Mouse (Mus musculus) MEL (cell line): ENCODE measurements at regions not wholly inside any gene's neighbourhood (a gene's known extent, or its start where the extent isn't known, plus 50 kb on each side); places are given as distances from the start of the nearest gene placed in this dataset.

Source experiments
- DNase-seq: peaks from one replicate; pipeline ENCODE4 v3.0.0; 2011; ENCODE audit warnings: low read depth, low spot score
- H3K27ac ChIP-seq: 2 replicates; pipeline ENCODE4 v1.5.1; 2012; ENCODE audit warnings: low read depth, mild to moderate bottlenecking, control low read depth, low read length, moderate library complexity; ENCODE audit not compliant: control insufficient read depth
- H3K27me3 ChIP-seq, 2 experiments: fragments of 150-350 bp in 1 of 2; sonication (generic) in 1 of 2; 2 replicates each; pipeline ENCODE4 v1.6.1; 2012; ENCODE audit warnings: low read length in 2 of 2, mild to moderate bottlenecking in 2 of 2, improper control_type of control experiment in 1 of 2, moderate library complexity in 1 of 2; ENCODE audit not compliant: insufficient read depth in 2 of 2, control insufficient read depth in 1 of 2
- H3K36me3 ChIP-seq, 2 experiments: 2 replicates each; pipeline ENCODE4 v1.6.1; 2012 to 2014; ENCODE audit warnings: low read length in 2 of 2, improper control_type of control experiment in 1 of 2, inconsistent platforms in 1 of 2, mild to moderate bottlenecking in 1 of 2; ENCODE audit not compliant: insufficient read depth in 2 of 2, control insufficient read depth in 1 of 2
- H3K4me1 ChIP-seq, 2 experiments: fragments of 150-350 bp in 1 of 2; sonication (generic) in 1 of 2; 2 replicates each; pipeline ENCODE4 v1.6.1; 2012; ENCODE audit warnings: low read length in 2 of 2, improper control_type of control experiment in 1 of 2, mild to moderate bottlenecking in 1 of 2; ENCODE audit not compliant: insufficient read depth in 2 of 2, control insufficient read depth in 1 of 2
- H3K4me3 ChIP-seq, 2 experiments: fragments of 150-350 bp in 1 of 2; sonication (generic) in 1 of 2; 2 replicates each; pipeline ENCODE4 v1.5.1; 2012; ENCODE audit warnings: low read depth in 2 of 2, low read length in 2 of 2, mild to moderate bottlenecking in 2 of 2, moderate library complexity in 2 of 2, control low read depth in 1 of 2, improper control_type of control experiment in 1 of 2; ENCODE audit not compliant: control insufficient read depth in 1 of 2, insufficient read depth in 1 of 2
- H3K79me2 ChIP-seq: 2 replicates; pipeline ENCODE4 v1.6.1; 2012; ENCODE audit warnings: mild to moderate bottlenecking, low read length, moderate library complexity; ENCODE audit not compliant: control insufficient read depth, poor library complexity, insufficient read depth
- H3K9ac ChIP-seq: 2 replicates; pipeline ENCODE4 v1.6.1; 2012; ENCODE audit warnings: low read depth, mild to moderate bottlenecking, control low read depth, low read length, moderate library complexity; ENCODE audit not compliant: control insufficient read depth, poor library complexity, severe bottlenecking
- H3K9me3 ChIP-seq: fragments of 150-350 bp; sonication (generic); replicated peaks from 2 replicates; pipeline ENCODE4 v1.6.1; 2012; ENCODE audit warnings: mild to moderate bottlenecking, low read length, improper control_type of control experiment, moderate library complexity; ENCODE audit not compliant: insufficient read depth
- BHLHE40 ChIP-seq: IDR thresholded peaks from 2 replicates; pipeline ENCODE4 v1.6.1; 2012; ENCODE audit warnings: low read depth, mild to moderate bottlenecking, inconsistent platforms, low read length, improper control_type of control experiment, borderline replicate concordance
- CHD1 ChIP-seq: IDR thresholded peaks from 2 replicates; pipeline ENCODE4 v1.6.1; 2012; ENCODE audit warnings: low read depth, mild to moderate bottlenecking, inconsistent platforms, low read length, improper control_type of control experiment
- CHD2 ChIP-seq: IDR thresholded peaks from 2 replicates; pipeline ENCODE4 v1.6.1; 2011; ENCODE audit warnings: low read length, improper control_type of control experiment
- HCFC1 ChIP-seq: IDR thresholded peaks from 2 replicates; pipeline ENCODE4 v1.6.1; 2012; ENCODE audit warnings: low read depth, mild to moderate bottlenecking, inconsistent platforms, low read length, improper control_type of control experiment, moderate library complexity
- JUND ChIP-seq: IDR thresholded peaks from 2 replicates; pipeline ENCODE4 v1.6.1; 2011; ENCODE audit warnings: low read depth, mild to moderate bottlenecking, improper control_type of control experiment, low read length
- MAFK ChIP-seq: IDR thresholded peaks from 2 replicates; pipeline ENCODE4 v1.6.1; 2011; ENCODE audit warnings: low read depth, mild to moderate bottlenecking, low read length, improper control_type of control experiment, borderline replicate concordance
- MAZ ChIP-seq: IDR thresholded peaks from 2 replicates; pipeline ENCODE4 v1.6.1; 2012; ENCODE audit warnings: low read depth, mild to moderate bottlenecking, inconsistent platforms, low read length, improper control_type of control experiment
- MYC ChIP-seq: IDR thresholded peaks from 2 replicates; pipeline ENCODE4 v1.6.1; 2011; ENCODE audit warnings: low read depth, mild to moderate bottlenecking, low read length, improper control_type of control experiment, moderate library complexity
- NELFE ChIP-seq: IDR thresholded peaks from 2 replicates; pipeline ENCODE4 v1.6.1; 2011; ENCODE audit warnings: low read depth, low read length, improper control_type of control experiment
- NRF1 ChIP-seq: IDR thresholded peaks from 2 replicates; pipeline ENCODE4 v1.6.1; 2014; ENCODE audit warnings: low read depth, mild to moderate bottlenecking, inconsistent platforms, low read length, improper control_type of control experiment, moderate library complexity; ENCODE audit not compliant: poor library complexity, insufficient read depth, severe bottlenecking
- RAD21 ChIP-seq: IDR thresholded peaks from 2 replicates; pipeline ENCODE4 v1.6.1; 2011; ENCODE audit warnings: mild to moderate bottlenecking, low read depth, low read length, improper control_type of control experiment
- RCOR1 ChIP-seq: IDR thresholded peaks from 2 replicates; pipeline ENCODE4 v1.6.1; 2012; ENCODE audit warnings: low read depth, mild to moderate bottlenecking, inconsistent platforms, low read length, improper control_type of control experiment
- SIN3A ChIP-seq: IDR thresholded peaks from 2 replicates; pipeline ENCODE4 v1.6.1; 2012; ENCODE audit warnings: low read length, improper control_type of control experiment, inconsistent platforms
- SMC3 ChIP-seq: IDR thresholded peaks from 2 replicates; pipeline ENCODE4 v1.6.1; 2011; ENCODE audit warnings: low read depth, low read length, improper control_type of control experiment
- TAL1 ChIP-seq: IDR thresholded peaks from 2 replicates; pipeline ENCODE4 v1.6.1; 2012; ENCODE audit warnings: mild to moderate bottlenecking, inconsistent platforms, low read length, moderate library complexity, mixed read lengths
- TBP ChIP-seq: IDR thresholded peaks from 2 replicates; pipeline ENCODE4 v1.8.0; 2011; ENCODE audit warnings: low read depth, low read length, improper control_type of control experiment
- TCF12 ChIP-seq: IDR thresholded peaks from 2 replicates; pipeline ENCODE4 v1.6.1; 2014; ENCODE audit warnings: low read depth, mild to moderate bottlenecking, inconsistent platforms, low read length, improper control_type of control experiment, moderate library complexity
- UBTF ChIP-seq: IDR thresholded peaks from 2 replicates; pipeline ENCODE4 v1.6.1; 2012; ENCODE audit warnings: low read depth, mild to moderate bottlenecking, inconsistent platforms, low read length, improper control_type of control experiment, moderate library complexity, borderline replicate concordance; ENCODE audit not compliant: insufficient read depth
- USF2 ChIP-seq, 2 experiments: IDR thresholded peaks; 2 replicates each; pipeline ENCODE4 v1.6.1; 2011 to 2012; ENCODE audit warnings: improper control_type of control experiment in 2 of 2, low read length in 2 of 2, borderline replicate concordance in 1 of 2, inconsistent platforms in 1 of 2, low read depth in 1 of 2, mild to moderate bottlenecking in 1 of 2; ENCODE audit not compliant: insufficient read depth in 1 of 2
- ZC3H11A ChIP-seq: IDR thresholded peaks from 2 replicates; pipeline ENCODE4 v1.6.1; 2012; ENCODE audit warnings: low read depth, mild to moderate bottlenecking, inconsistent platforms, low read length, improper control_type of control experiment
- ZKSCAN1 ChIP-seq: IDR thresholded peaks from 2 replicates; pipeline ENCODE4 v1.6.1; 2012; ENCODE audit warnings: low read depth, mild to moderate bottlenecking, inconsistent platforms, low read length, improper control_type of control experiment, moderate library complexity

DNA sequence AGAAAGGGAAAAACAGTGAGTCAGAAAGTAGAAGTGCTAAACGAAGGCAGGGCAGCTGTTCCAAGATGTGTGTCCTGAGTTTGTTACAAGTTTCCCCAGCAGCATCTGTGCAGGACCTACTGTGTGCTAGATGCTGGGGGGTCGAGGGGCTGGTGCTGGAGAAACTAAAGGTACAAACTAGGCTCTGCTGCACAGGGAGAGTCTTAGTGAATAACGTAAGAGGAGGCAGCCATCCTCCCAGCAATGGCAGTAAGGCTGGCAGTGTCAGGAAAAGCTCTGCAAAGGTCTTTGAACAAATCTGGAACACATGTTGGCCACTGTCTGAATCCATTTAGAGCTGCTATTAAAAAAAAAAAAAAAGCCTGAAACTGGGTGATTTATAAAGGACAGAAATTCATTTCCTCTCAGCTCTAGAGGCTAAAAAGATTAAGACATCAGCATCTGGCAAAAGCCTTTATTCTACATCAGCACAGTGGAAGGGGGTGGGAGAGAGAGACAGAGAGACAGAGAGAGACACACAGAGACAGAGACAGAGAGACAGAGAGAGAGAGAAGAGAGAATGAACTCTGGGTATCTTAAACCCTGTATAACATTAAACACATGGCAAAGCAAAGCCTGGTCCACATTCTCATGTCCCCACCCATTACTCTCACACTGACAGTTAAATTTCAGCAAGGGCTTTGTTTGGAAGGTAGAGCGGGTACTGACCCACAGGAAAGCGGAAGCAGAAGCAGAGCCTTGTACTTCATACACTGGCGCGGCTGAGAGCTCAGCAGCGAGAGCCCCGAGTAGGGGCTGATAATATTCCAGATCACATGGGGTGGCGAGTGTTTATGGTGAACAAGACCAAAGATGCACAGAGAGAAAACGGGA is 55.8 kb upstream of the Slc38a4 start:
- Histone ChIP-seq H3K27me3 (peaks cover 0 to 2% of the 10 kb centered on the region in 2 experiments; a peak in 2 of 4 replicates), H3K79me2 (no peaks in the 10 kb centered on the region), H3K27ac (no peak overlapping the region), H3K9ac (no peak overlapping the region), H3K36me3 (no peaks in the 10 kb centered on the region), H3K9me3 (no peaks in the 10 kb centered on the region), H3K4me1 (no peaks in the 10 kb centered on the region), H3K4me3 (no peak overlapping the region)
- TF ChIP-seq ZKSCAN1 (no peak), SIN3A (no peak), MYC (no peak), CHD1 (no peak), UBTF (no peak), RAD21 (no peak), TCF12 (no peak), MAZ (no peak), NRF1 (no peak), ZC3H11A (no peak), TAL1 (no peak), MAFK (no peak), BHLHE40 (no peak), CHD2 (no peak), USF2 (IDR thresholded peaks at IDR 0.05; ENCODE audit: borderline replicate concordance in 1 of 2, insufficient read depth in 1 of 2, low read depth in 1 of 2, low read length in 2 of 2) (no peak), JUND (no peak)
- no peak for DNase-seq

DNA sequence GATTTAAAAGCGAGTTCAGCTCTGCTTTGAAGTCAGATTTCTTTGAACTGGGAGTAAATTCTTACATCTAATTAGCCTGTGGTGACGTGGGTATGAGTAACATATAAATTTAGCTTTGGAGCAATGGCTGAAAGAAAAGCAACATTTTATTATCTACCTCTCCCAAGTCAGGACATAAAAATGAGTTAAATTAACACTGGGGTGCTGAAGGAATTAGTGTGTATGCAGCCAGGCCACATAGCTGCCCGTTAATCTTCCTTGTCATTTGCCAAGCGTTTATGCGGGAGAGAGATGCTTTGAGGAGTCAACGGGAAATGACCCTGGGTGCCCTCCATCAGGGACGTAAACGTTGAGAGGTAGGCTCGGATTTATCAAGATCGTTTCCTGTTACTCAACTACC is 52.0 kb upstream of the Slc38a4 start:
- Histone ChIP-seq H3K27me3 (no peaks in the 10 kb centered on the region; a peak in 1 of 4 replicates), H3K9ac (no peak overlapping the region), H3K79me2 (no peaks in the 10 kb centered on the region), H3K4me3 (no peak overlapping the region), H3K27ac (no peak overlapping the region), H3K4me1 (no peaks in the 10 kb centered on the region), H3K36me3 (no peaks in the 10 kb centered on the region), H3K9me3 (no peaks in the 10 kb centered on the region)
- no peak for DNase-seq
- TF ChIP-seq TBP, result no peak
- no peak for TF ChIP-seq SMC3
- TF ChIP-seq NELFE, result no peak
- TF ChIP-seq MAZ, result no peak
- TF ChIP-seq HCFC1, result no peak
- TF ChIP-seq RAD21, result no peak
- no peak for TF ChIP-seq RCOR1
- TF ChIP-seq NRF1, result no peak
- no peak for TF ChIP-seq TAL1
